Mouse (Mus musculus) neural tube, embryonic 10.5 days (tissue): Measurements from ENCODE around the gene Cib4.

Experiments used
- DNase-seq: peaks from one replicate; pipeline ENCODE4 v3.0.0-alpha.2; 2017; ENCODE audit warnings: low spot score; ENCODE audit errors: extremely low spot score

Cib4 gene

GRCm38 (mm10) chr5:30545698-30546097 is at the start of gene Cib4:
Gene Cib4 (minus strand): TSS chr5:30545836.
- no peak for DNase-seq

GRCm38 (mm10) chr5:30594953-30595560 is 49.4 kb upstream of the Cib4 start:
- no peak for DNase-seq

GRCm38 (mm10) chr5:30593811-30594504 is 48.3 kb upstream of the Cib4 start:
- no peak for DNase-seq

GRCm38 (mm10) chr5:30593360-30593759 is 47.7 kb upstream of the Cib4 start:
- no peak for DNase-seq

GRCm38 (mm10) chr5:30592279-30592980 is 46.8 kb upstream of the Cib4 start:
- no peak for DNase-seq

- no peak for DNase-seq
Observed at GRCm38 (mm10) chr5:30591786-30592185, 46.1 kb upstream of the Cib4 start.

DNA sequence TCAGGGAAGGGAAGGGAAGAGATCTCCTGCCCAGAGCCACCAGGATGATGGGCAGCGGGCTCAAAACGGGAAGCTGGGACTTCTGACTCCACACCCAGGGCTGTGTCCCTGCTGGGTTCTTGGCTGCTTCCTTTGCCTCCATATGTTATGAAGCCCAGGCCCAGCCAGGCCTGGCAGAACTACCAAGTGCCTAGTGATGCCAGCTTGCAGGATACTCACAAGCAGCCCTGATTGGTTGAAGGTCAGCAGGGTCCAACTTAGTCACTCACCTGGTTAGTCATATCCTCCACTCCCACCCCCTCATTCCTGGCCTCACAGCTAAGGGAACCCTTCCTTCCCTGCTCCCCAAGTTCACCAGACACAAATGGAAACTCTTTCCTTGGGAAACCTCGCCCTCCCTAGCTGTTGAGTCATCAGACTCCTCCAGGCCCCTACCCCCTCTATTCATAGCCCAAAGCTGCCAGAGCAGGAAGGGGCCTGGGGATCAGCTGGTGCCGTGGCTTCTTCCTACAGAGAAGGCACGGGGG is 45.6 kb upstream of the Cib4 start:
- DNase-seq = no peak

DNA sequence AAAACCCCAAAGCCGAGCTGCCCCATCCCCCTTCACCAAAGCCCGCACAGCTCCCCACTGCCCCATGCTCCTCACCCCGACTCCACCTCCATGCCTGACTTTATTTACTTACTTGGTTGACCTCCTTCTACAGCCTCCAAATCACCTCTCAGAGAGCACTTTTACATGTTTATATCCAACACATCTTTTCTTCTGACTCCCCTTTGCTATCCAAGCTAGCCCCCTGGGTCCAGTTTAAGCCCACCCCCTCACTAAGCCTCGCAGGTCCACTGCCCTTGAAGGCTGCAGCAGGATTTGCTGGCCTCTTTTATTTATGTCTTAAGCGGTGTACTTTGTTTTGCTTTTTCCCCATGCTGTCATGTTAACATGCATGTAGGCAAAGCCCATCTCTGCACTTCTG is 44.6 kb upstream of the Cib4 start:
- no peak for DNase-seq

DNA sequence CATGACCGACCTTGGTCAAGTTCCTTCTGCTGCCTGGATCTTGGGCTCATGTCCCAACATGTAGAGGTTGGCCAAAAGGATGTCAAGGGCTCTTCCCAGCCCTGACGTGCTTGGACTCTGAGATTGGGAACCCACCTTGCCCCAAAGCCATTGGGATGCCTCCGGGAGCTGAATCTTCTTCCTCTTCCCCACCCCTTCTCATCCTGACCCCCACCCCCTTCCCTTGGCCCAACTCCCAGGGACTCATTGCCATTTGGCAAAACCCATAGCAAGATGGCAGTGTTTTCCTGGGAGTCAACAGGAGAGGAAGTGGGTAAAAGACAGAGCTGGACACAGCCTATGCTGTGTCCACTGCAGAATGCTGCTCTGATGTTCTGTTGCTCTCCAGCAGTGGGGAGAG is 43.9 kb upstream of the Cib4 start:
- no peak for DNase-seq

GRCm38 (mm10) chr5:30589069-30589468 is 43.4 kb upstream of the Cib4 start:
- DNase-seq = no peak

DNA sequence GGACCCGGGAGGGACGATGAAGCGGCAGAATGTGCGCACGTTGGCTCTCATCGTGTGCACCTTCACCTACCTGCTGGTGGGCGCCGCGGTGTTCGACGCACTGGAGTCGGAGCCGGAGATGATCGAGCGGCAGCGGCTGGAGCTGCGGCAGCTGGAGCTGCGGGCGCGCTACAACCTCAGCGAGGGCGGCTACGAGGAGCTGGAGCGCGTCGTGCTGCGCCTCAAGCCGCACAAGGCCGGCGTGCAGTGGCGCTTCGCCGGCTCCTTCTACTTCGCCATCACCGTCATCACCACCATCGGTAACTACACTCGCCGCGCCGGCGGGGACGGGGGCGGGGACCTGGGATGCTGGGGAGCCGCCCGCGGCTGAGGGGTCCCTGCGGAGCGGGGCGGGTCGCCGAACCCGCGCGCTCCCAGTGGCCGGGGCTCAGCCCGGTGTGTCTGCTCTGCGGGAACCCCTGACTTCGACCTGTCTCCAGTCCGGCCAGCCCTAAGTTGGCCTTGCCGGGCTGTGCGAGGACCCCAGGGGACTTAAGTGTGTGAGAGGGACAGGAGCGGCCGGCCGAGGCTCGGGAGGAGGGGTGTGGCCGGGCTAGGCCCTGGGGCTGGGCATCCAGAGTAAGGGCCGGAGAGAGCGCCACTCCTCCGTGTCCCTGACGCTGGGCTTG is 42.8 kb upstream of the Cib4 start:
- no peak for DNase-seq

GRCm38 (mm10) chr5:30587681-30588300 is 42.2 kb upstream of the Cib4 start, which contains the start of gene Kcnk3:
Gene Kcnk3 (plus strand): TSS chr5:30588170.
- DNase-seq = peak; percentile 77

GRCm38 (mm10) chr5:30587101-30587500 is 41.5 kb upstream of the Cib4 start:
- DNase-seq = no peak

GRCm38 (mm10) chr5:30586616-30587015 is 41.0 kb upstream of the Cib4 start:
- DNase-seq = no peak

DNA sequence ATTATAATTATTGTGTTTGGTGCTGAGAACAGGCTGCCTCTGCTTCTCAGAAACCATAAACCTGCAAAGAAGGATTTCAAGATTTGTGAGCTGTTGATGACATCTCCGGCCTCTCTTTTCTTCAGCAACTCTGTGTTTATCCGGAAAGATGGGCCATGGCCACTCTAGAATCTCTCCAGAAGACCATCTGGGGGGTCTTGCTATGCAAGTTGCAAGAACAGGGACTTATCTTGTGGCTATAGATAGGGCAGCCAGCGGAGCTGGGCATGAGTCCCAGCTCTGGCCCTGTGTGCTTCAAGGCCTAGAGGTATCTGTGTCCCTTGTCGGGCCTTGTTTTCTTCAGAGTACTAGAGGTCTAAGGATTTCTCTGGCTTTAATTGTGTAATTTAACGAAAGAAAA is 36.4 kb upstream of the Cib4 start:
- no peak for DNase-seq

DNA sequence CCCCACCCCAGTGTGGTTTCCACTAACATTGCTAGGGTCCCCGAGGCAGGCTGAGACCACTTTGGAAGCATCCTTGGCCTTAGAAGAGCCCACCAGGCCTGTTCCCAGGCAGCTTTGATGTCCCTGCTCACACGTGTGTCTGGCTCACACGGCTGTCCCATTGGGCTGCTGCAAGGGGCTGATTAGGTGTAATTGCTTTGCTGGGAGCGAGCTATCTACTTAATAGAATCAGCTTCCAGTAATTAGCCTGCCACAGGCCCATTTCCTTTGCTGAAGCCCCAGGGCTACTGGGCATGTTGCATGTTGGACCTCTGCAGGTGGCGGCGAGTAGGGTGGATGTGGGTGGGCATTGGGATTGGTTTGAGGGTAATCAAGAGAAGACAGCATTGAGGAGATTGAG is 35.1 kb upstream of the Cib4 start:
- DNase-seq = no peak

DNA sequence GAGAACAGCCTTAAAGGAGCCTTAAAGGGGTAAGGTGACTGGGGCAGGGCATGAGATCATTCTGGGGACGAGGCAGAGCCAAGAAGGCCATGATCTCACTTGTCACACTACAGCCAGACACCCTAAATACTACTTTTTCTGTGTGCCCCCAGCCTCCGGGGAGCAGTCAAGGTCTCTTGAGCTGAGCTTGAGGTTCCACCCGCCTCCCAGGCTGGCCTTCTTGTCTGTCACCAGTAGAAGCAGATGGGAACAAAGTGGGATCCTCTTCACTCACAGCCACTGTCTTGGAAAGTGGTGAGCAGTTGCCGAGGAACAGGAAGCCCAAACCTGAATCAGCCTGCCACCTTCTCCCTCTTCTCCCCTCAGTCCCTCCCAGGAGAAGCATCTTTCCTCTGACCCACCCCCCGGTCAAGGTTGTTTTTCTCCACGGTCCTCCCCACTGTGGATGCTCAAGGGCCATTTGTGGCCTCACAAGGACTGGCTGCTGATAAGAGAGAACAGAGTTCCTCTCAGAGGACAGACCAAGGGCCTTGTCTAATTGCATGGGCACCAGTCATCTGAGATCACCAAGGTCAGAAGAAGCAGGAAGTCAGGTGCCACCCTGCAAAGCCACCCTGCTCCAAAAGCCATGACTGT is 32.9 kb upstream of the Cib4 start:
- no peak for DNase-seq

DNA sequence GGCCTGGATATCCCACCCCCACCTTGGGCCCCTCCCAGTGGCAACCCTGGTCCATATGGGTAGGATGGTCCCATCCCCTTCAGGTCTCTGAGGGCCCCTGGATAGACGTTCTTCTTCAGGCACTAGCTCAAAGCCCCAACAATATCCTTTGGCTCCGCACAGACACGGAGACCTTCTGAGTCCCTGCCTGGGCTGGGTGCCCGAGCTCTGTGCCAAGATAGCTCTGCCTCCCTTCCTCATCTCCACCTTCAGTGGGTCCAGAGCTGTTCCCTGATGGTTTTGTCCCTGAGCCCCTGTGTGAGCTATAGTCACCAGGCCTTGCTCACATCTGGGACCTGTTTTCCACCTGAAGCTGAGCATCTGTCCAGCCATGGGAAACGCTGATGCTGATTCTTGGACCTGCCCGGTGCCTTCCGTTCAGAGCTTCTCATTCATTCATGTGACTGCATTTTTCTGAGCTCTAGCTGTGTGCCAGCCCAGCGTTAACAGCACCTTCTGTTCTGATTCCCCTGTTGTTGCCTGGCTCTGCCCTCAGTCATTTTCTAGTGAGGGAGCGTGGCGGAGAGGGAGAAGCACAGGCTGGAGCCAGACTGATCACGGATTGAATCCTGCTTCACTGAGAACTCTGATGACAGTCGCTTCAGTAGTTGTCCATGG is 32.1 kb upstream of the Cib4 start:
- DNase-seq = no peak

- no peak for DNase-seq
Observed at GRCm38 (mm10) chr5:30577251-30577650, 31.6 kb upstream of the Cib4 start.

DNA sequence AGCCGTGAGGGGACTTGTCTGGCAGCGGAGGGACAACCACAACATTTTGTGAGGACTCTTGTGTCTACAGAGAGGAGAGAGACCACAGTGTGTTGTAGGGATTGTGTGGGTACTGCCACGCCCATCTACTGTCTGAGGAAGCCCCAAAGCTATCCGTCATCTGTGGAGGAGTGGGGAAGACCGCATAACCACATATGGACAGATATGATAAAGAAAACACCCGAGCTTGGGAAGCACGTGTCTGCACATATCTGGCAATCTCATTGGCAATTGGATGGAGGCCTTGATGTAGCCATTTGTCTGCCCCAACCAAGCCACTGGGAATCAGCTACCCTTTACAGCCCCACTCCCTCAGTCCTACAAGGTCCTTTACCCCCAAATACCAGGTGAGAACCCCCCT is 30.6 kb upstream of the Cib4 start:
- DNase-seq = no peak
